Mouse (Mus musculus): Measurements from ENCODE around the gene Gdf9.

DNA sequence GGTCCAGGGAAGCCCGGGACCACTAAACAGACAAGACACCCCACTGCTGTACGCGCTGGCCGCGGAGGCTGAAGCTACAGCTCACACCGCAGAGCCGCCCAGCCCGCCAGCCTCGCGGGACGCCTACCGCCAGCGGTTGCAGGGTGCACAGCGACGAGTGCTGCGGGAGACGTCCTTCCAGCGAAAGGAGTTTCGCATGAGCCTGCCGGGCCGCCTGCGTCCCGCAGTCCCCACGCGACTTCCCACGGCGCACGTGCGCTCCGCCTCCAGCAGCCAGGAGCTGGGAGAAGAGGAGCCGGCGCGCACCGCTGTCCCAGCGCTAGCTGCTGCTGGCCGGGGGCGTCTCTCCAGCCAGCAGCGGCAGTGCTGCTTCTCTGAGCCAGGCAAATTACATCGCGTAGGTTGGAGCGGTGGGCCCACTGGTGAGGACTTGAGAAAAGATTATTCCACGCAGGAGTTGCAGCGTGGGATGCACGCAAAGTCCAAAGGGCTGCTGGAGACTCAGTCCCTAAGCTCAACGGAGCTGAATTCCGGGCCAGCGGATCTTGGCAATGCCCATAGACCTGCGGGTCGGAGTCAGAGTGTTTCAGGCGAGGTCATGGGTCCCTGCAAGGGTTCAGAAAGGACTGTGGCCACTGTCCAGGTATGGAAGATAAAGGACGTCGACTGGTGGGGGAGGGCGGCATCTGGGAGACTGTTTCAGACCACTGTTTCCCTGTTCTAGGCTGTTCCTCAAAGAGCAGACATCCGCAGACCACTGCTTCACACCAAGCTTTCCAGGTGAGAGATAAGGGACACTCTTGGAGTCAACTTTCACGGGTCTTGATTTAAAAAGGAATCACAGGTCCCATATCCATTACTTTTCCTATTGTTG is 33.0 kb downstream of the Gdf9 start:
- TF ChIP-seq POLR2A (IDR thresholded peaks at IDR 0.05; ENCODE audit: insufficient read length, low read depth) (no peak), E2F4 (IDR thresholded peaks at IDR 0.05; ENCODE audit: insufficient read depth) (no peak), USF1 (IDR thresholded peaks at IDR 0.05; ENCODE audit: low read depth) (no peak), CEBPB (IDR thresholded peaks at IDR 0.05; ENCODE audit: insufficient read depth, poor library complexity, severe bottlenecking) (no peak), TCF12 (IDR thresholded peaks at IDR 0.05; ENCODE audit: insufficient read depth, poor library complexity, severe bottlenecking) (no peak), POLR2AphosphoS2 (IDR thresholded peaks at IDR 0.05; ENCODE audit: insufficient read length, low read depth) (no peak), TCF3 (IDR thresholded peaks at IDR 0.05; ENCODE audit: insufficient read length, low read depth) (no peak), SRF (IDR thresholded peaks at IDR 0.05; ENCODE audit: control insufficient read depth, insufficient read length, low read depth) (no peak), MAX (IDR thresholded peaks at IDR 0.05; ENCODE audit: low read depth) (no peak), MYOD1 (IDR thresholded peaks at IDR 0.05; ENCODE audit: control insufficient read depth in 1 of 3, insufficient read length in 2 of 3, low read depth in 2 of 3) (no peak), MYOG (IDR thresholded peaks at IDR 0.05; ENCODE audit: control insufficient read depth in 1 of 3, insufficient read depth in 1 of 3, insufficient read length in 2 of 3, low read depth in 2 of 3) (no peak)
